Mouse (Mus musculus) CH12.LX (cell line): Measurements from ENCODE around the gene Tnfrsf4.
A peak's percentile ranks its signal among the peaks of the same experiment; 100 is the strongest.

Experiments
- CHD1 ChIP-seq: IDR thresholded peaks from 2 replicates; pipeline ENCODE4 v1.6.1; 2012; ENCODE audit warnings: low read depth, low read length, improper control_type of control experiment, inconsistent platforms
- CHD2 ChIP-seq: IDR thresholded peaks from 2 replicates; pipeline ENCODE4 v1.6.1; 2011; ENCODE audit warnings: low read length, improper control_type of control experiment
- CTCF ChIP-seq, 2 experiments: IDR thresholded peaks in 1 of 2; conservative IDR thresholded peaks in 1 of 2; 2 replicates each; pipeline ENCODE4 v1.5.1; 2011 to 2012; ENCODE audit warnings: low read depth in 2 of 2, low read length in 2 of 2, improper control_type of control experiment in 1 of 2, inconsistent platforms in 1 of 2, mild to moderate bottlenecking in 1 of 2, moderate library complexity in 1 of 2
- E2F4 ChIP-seq: IDR thresholded peaks from 2 replicates; pipeline ENCODE4 v1.6.1; 2011; ENCODE audit warnings: low read depth, low read length, improper control_type of control experiment; ENCODE audit not compliant: insufficient replicate concordance
- HCFC1 ChIP-seq: IDR thresholded peaks from 2 replicates; pipeline ENCODE4 v1.6.1; 2012; ENCODE audit warnings: low read depth, mild to moderate bottlenecking, inconsistent platforms, low read length, improper control_type of control experiment
- MAZ ChIP-seq: IDR thresholded peaks from 2 replicates; pipeline ENCODE4 v1.6.1; 2012; ENCODE audit warnings: low read depth, mild to moderate bottlenecking, inconsistent platforms, low read length, improper control_type of control experiment, moderate library complexity
- MEF2A ChIP-seq: IDR thresholded peaks from 2 replicates; pipeline ENCODE4 v1.6.1; 2014; ENCODE audit warnings: low read depth, mild to moderate bottlenecking, inconsistent platforms, low read length, improper control_type of control experiment, borderline replicate concordance
- POLR2A ChIP-seq: IDR thresholded peaks from 2 replicates; pipeline ENCODE4 v1.6.1; 2011; ENCODE audit warnings: low read depth, mild to moderate bottlenecking, improper control_type of control experiment, low read length
- RAD21 ChIP-seq: IDR thresholded peaks from 2 replicates; pipeline ENCODE4 v1.6.1; 2011; ENCODE audit warnings: low read depth, mild to moderate bottlenecking, low read length, improper control_type of control experiment, moderate library complexity
- SMC3 ChIP-seq: IDR thresholded peaks from 2 replicates; pipeline ENCODE4 v1.6.1; 2011; ENCODE audit warnings: low read depth, low read length, improper control_type of control experiment
- TCF12 ChIP-seq: IDR thresholded peaks from 2 replicates; pipeline ENCODE4 v1.6.1; 2014; ENCODE audit warnings: low read depth, mild to moderate bottlenecking, inconsistent platforms, low read length, improper control_type of control experiment
- UBTF ChIP-seq: IDR thresholded peaks from 2 replicates; pipeline ENCODE4 v1.6.1; 2012; ENCODE audit warnings: low read depth, mild to moderate bottlenecking, inconsistent platforms, low read length, improper control_type of control experiment, moderate library complexity

DNA sequence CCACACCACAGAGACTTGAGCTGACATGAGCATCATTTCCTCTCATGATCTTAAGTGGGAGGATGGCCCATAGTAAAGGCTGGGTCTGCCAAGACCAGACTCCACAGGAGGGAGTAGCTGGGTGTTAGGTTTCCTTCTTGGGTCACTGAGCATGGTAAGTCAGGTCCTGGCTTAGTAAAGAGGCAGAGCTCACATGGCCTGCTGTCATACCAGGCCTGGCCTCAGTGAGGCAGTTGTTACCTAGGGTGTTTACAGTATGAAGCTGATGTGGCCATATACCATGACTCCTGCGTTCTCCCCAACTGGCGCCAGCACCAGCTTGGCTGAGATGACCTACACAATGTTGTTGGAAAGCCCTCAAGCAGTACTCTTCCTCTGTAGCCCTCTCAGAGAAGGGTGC is 40.4 kb upstream of the Tnfrsf4 start:
- no peak for TF ChIP-seq MEF2A
- peak; percentile 58 for TF ChIP-seq RAD21
- TF ChIP-seq E2F4, result no peak
- TF ChIP-seq POLR2A, result no peak
- TF ChIP-seq MAZ, result no peak
- no peak for TF ChIP-seq UBTF
- peak in 1 of 2 experiments; percentile 54; a peak in 2 of 4 replicates for TF ChIP-seq CTCF (conservative IDR thresholded peaks at IDR 0.05 in 1 of 2, IDR thresholded peaks at IDR 0.05 in 1 of 2; ENCODE audit: low read depth in 2 of 2, low read length in 2 of 2)
- no peak for TF ChIP-seq HCFC1
- no peak for TF ChIP-seq CHD1
- no peak for TF ChIP-seq TCF12
- peak; percentile 51 for TF ChIP-seq SMC3
- no peak for TF ChIP-seq CHD2
